13 mouse cellular contexts compared by ENCODE assay signal in genomic region chr12:108067811-108068375, GRCm38 (mm10).
DNase-seq lines count a peak whose midpoint lies in the region; ATAC-seq lines count a peak whose summit lies in the region.
"Had no signal": no experiment of that assay in that cellular context is flagged by ENCODE, and none has a peak within 500 bp of the region (broad histone marks: within the 10 kb centered on the region; RNA-seq: fewer than 3 reads in every experiment).

No protein-coding gene starts in this region.

- H3K27me3 ChIP-seq in midbrain, embryonic 11.5 days (ENCODE audit: control insufficient read depth, insufficient read depth, low read length), result no peaks in the 10 kb centered on the region
- no peaks in the 10 kb centered on the region for H3K27me3 ChIP-seq in midbrain, embryonic 14.5 days (ENCODE audit: control insufficient read depth, insufficient read depth, low read length)
- H3K27me3 ChIP-seq: embryonic facial prominence, embryonic 12.5 days; limb, embryonic 12.5 days had no signal

- no peak overlapping the region for H3K9ac ChIP-seq in midbrain, embryonic 11.5 days (ENCODE audit: low read length)
- H3K9ac ChIP-seq in midbrain, embryonic 14.5 days (replicated peaks; ENCODE audit: low read length), result no peak overlapping the region
- H3K9ac ChIP-seq: embryonic facial prominence, embryonic 12.5 days; heart, embryonic 13.5 days; hindbrain, embryonic 14.5 days; limb, embryonic 12.5 days had no signal

- H3K4me2 ChIP-seq in midbrain, embryonic 11.5 days, result no peak overlapping the region
- H3K4me2 ChIP-seq in midbrain, embryonic 14.5 days (ENCODE audit: low read length), result no peak overlapping the region
- H3K4me2 ChIP-seq: embryonic facial prominence, embryonic 12.5 days; heart, embryonic 13.5 days; hindbrain, embryonic 14.5 days; limb, embryonic 12.5 days had no signal

- no peak for ATAC-seq in midbrain, embryonic 11.5 days (ENCODE audit: low FRiP score)
- ATAC-seq in midbrain, embryonic 14.5 days (ENCODE audit: low FRiP score, low TSS enrichment), result no peak

- H3K4me3 ChIP-seq in midbrain, embryonic 11.5 days (ENCODE audit: low read depth, low read length), result no peak overlapping the region
- H3K4me3 ChIP-seq in midbrain, embryonic 14.5 days (replicated peaks; ENCODE audit: low read depth, low read length), result no peak overlapping the region
- H3K4me3 ChIP-seq: embryonic facial prominence, embryonic 12.5 days; heart, embryonic 13.5 days; limb, embryonic 12.5 days had no signal

- DNase-seq in adrenal gland, postnatal 14 days, result peak; percentile 24
- DNase-seq in adrenal gland, postnatal 25 days, result no peak
- DNase-seq in midbrain, embryonic 11.5 days (ENCODE audit: low spot score, missing footprints), result peak; percentile 79
- no peak for DNase-seq in midbrain, embryonic 14.5 days
- peak; percentile 81 for DNase-seq in cerebellum, adult 8-10 months
- DNase-seq in layer of hippocampus, adult 9-11 months, result peak; percentile 73
- no peak for DNase-seq in thymus, adult 18-20 months
- DNase-seq in ovary, adult 18-20 months (ENCODE audit: low spot score), result no peak
- DNase-seq: lung, adult 18-20 months had no signal

- WGBS in midbrain, embryonic 11.5 days, result 85% methylated on average over 13 of the region's 13 CpGs
- 71% methylated on average over 13 of the region's 13 CpGs for WGBS in midbrain, embryonic 14.5 days

- no peaks in the 10 kb centered on the region for H3K36me3 ChIP-seq in midbrain, embryonic 11.5 days (ENCODE audit: control insufficient read depth, insufficient read depth, low read length)
- no peaks in the 10 kb centered on the region for H3K36me3 ChIP-seq in midbrain, embryonic 14.5 days (ENCODE audit: control insufficient read depth, insufficient read depth, low read length)
- H3K36me3 ChIP-seq: embryonic facial prominence, embryonic 12.5 days; heart, embryonic 13.5 days; limb, embryonic 12.5 days had no signal

- peaks cover 5% of the 10 kb centered on the region; the same call in 1 of the 2 replicates for H3K4me1 ChIP-seq in midbrain, embryonic 11.5 days (ENCODE audit: control insufficient read depth, insufficient read depth, low read length)
- no peaks in the 10 kb centered on the region for H3K4me1 ChIP-seq in midbrain, embryonic 14.5 days (ENCODE audit: control insufficient read depth, insufficient read depth, low read length)

- H3K9me3 ChIP-seq in midbrain, embryonic 11.5 days (ENCODE audit: control insufficient read depth, low read length), result no peaks in the 10 kb centered on the region
- H3K9me3 ChIP-seq in midbrain, embryonic 14.5 days (ENCODE audit: control insufficient read depth, low read length), result no peaks in the 10 kb centered on the region
- H3K9me3 ChIP-seq: embryonic facial prominence, embryonic 12.5 days; heart, embryonic 13.5 days; limb, embryonic 12.5 days had no signal

- no peak overlapping the region for H3K27ac ChIP-seq in midbrain, embryonic 11.5 days (ENCODE audit: low read depth, low read length)
- no peak overlapping the region for H3K27ac ChIP-seq in midbrain, embryonic 14.5 days (replicated peaks; ENCODE audit: low read depth, low read length)
- H3K27ac ChIP-seq: embryonic facial prominence, embryonic 12.5 days; heart, embryonic 13.5 days; hindbrain, embryonic 14.5 days; limb, embryonic 12.5 days had no signal

Comparison
In these comparisons a context has a peak if more than half of its experiments do, and no peak if none do; other contexts are left out.
1. DNase-seq: peak in adrenal gland, postnatal 14 days (single experiment), midbrain, embryonic 11.5 days (single experiment), cerebellum, adult 8-10 months (single experiment) and layer of hippocampus, adult 9-11 months (single experiment); none in adrenal gland, postnatal 25 days (single experiment), midbrain, embryonic 14.5 days (single experiment), thymus, adult 18-20 months (0 of 2) and ovary, adult 18-20 months (single experiment).